Mouse (Mus musculus): ENCODE results near the gene Cyth2.

Cyth2 gene

GRCm38 (mm10) chr7:45784524-45785372 lies 29.6 kb downstream of the Cyth2 start, which contains the start of gene Sult2b1:
Sult2b1 (minus strand) TSS chr7:45784669.
- DNase-seq: peak; percentile 96

- DNase-seq: peak; percentile 80
Measured at GRCm38 (mm10) chr7:45783511-45784091, 30.8 kb downstream of the Cyth2 start, which contains the start of gene Lmtk3. Lmtk3 (plus strand) TSS chr7:45783738.

- DNase-seq: no peak
Measured at GRCm38 (mm10) chr7:45782271-45782670, 32.1 kb downstream of the Cyth2 start.

GRCm38 (mm10) chr7:45779081-45779641 lies 35.2 kb downstream of the Cyth2 start:
- peak; percentile 18 for DNase-seq

- DNase-seq: no peak
Measured at GRCm38 (mm10) chr7:45775237-45775636, 39.1 kb downstream of the Cyth2 start.

- DNase-seq: no peak
Measured at GRCm38 (mm10) chr7:45771101-45771500, 43.3 kb downstream of the Cyth2 start.

GRCm38 (mm10) chr7:45770427-45771082 lies 43.8 kb downstream of the Cyth2 start:
- DNase-seq: no peak

- no peak for DNase-seq
Measured at GRCm38 (mm10) chr7:45767500-45767899, 46.9 kb downstream of the Cyth2 start.

GRCm38 (mm10) chr7:45766764-45767163 lies 47.6 kb downstream of the Cyth2 start:
- no peak for DNase-seq

- no peak for DNase-seq
Measured at GRCm38 (mm10) chr7:45765995-45766394, 48.4 kb downstream of the Cyth2 start.

GRCm38 (mm10) chr7:45760151-45760550 lies 54.2 kb downstream of the Cyth2 start:
- no peak for DNase-seq

- DNase-seq: peak; percentile 39
Measured at GRCm38 (mm10) chr7:45759400-45759799, 55.0 kb downstream of the Cyth2 start.
